Mouse (Mus musculus): ENCODE results near the gene Pus3.

DNA sequence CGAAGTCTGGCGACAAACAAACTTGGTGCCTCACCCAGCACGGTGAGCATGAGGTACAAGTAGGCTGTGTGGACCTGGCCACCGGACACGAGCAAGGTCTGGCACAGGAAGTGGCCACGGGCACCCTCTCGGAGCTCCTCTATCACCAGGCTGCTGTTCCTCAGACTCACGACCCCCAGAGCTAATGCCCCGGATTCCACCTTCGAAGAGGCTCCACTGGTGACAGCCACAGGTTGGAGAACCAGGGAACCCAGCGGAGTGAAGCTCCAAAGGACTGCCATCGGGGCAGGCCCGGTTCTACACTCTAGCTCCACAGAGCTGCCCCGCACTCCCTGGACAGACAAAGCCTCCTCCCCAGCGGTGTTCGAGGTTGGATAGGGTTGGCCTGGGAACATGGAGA lies 41.7 kb upstream of the Pus3 start:
- TF ChIP-seq CTCF (IDR thresholded peaks at IDR 0.05; ENCODE audit: low read depth, low read length), result no peak
- no peak for TF ChIP-seq POLR2A (IDR thresholded peaks at IDR 0.05; ENCODE audit: borderline replicate concordance, low read depth, low read length)

Measured in bone marrow macrophage, adult 2 months (primary cell).